Mouse (Mus musculus): ENCODE results near the gene Dync2h1.
"Not testable (repeated sequence)": the region's sequence is repeated elsewhere in the genome, so short reads cannot be mapped to it uniquely, and the experiment has no call there.

Dync2h1 gene

GRCm38 (mm10) chr9:7184172-7184896 lies at the start of gene Dync2h1, which contains the start of gene Dcun1d5:
Gene Dync2h1 (minus strand): TSS chr9:7184446.
Gene Dcun1d5 (plus strand): TSS chr9:7184520.
- peak; percentile 91 for DNase-seq

- DNase-seq, result no peak
Measured at GRCm38 (mm10) chr9:7221460-7221859, 37.2 kb upstream of the Dync2h1 start.

- no peak for DNase-seq
Measured at GRCm38 (mm10) chr9:7221024-7221423, 36.8 kb upstream of the Dync2h1 start.

- no peak for DNase-seq
Measured at GRCm38 (mm10) chr9:7216240-7216639, 32.0 kb upstream of the Dync2h1 start.

- not testable (repeated sequence) for DNase-seq
Measured at GRCm38 (mm10) chr9:7190694-7191093, 6.4 kb upstream of the Dync2h1 start.

GRCm38 (mm10) chr9:7184897-7185291 lies 648 bp upstream of the Dync2h1 start:
- peak; percentile 51 for DNase-seq

- DNase-seq, result peak; percentile 92
Measured at GRCm38 (mm10) chr9:7176618-7177610, 7.3 kb downstream of the Dync2h1 start.

GRCm38 (mm10) chr9:7173756-7174155 lies 10.5 kb downstream of the Dync2h1 start:
- no peak for DNase-seq

- no peak for DNase-seq
Measured at GRCm38 (mm10) chr9:7167339-7167998, 16.8 kb downstream of the Dync2h1 start.

GRCm38 (mm10) chr9:7160688-7161087 lies 23.6 kb downstream of the Dync2h1 start:
- DNase-seq, result no peak

- DNase-seq, result no peak
Measured at GRCm38 (mm10) chr9:7159718-7160117, 24.5 kb downstream of the Dync2h1 start.

GRCm38 (mm10) chr9:7158605-7159004 lies 25.6 kb downstream of the Dync2h1 start:
- DNase-seq, result no peak

- no peak for DNase-seq
Measured at GRCm38 (mm10) chr9:7154391-7154790, 29.9 kb downstream of the Dync2h1 start.

GRCm38 (mm10) chr9:7122863-7123262 lies 61.4 kb downstream of the Dync2h1 start:
- no peak for DNase-seq

- no peak for DNase-seq
Measured at GRCm38 (mm10) chr9:7110166-7110565, 74.1 kb downstream of the Dync2h1 start.

GRCm38 (mm10) chr9:7101361-7101760 lies 82.9 kb downstream of the Dync2h1 start:
- no peak for DNase-seq

GRCm38 (mm10) chr9:7074625-7075024 lies 109.6 kb downstream of the Dync2h1 start:
- DNase-seq, result no peak

- peak; percentile 33 for DNase-seq
Measured at GRCm38 (mm10) chr9:7070846-7071245, 113.4 kb downstream of the Dync2h1 start.

- peak; percentile 17 for DNase-seq
Measured at GRCm38 (mm10) chr9:7050588-7050987, 133.7 kb downstream of the Dync2h1 start.

GRCm38 (mm10) chr9:7042635-7043273 lies 141.5 kb downstream of the Dync2h1 start:
- DNase-seq, result no peak

GRCm38 (mm10) chr9:7041231-7041630 lies 143.0 kb downstream of the Dync2h1 start:
- peak; percentile 4 for DNase-seq

GRCm38 (mm10) chr9:7032553-7032952 lies 151.7 kb downstream of the Dync2h1 start:
- DNase-seq, result no peak

GRCm38 (mm10) chr9:7015600-7015999 lies 168.6 kb downstream of the Dync2h1 start:
- DNase-seq, result no peak

All from cerebellum, adult 9-10 months (tissue).